Mouse (Mus musculus) thymus, postnatal 25 days (tissue): ENCODE measurements around the gene Epn3.
A peak's percentile ranks its signal among the peaks of the same experiment; 100 is the strongest.

Source experiments
- DNase-seq: peaks from one replicate; pipeline ENCODE4 v3.0.0; 2022

Epn3 gene

DNA sequence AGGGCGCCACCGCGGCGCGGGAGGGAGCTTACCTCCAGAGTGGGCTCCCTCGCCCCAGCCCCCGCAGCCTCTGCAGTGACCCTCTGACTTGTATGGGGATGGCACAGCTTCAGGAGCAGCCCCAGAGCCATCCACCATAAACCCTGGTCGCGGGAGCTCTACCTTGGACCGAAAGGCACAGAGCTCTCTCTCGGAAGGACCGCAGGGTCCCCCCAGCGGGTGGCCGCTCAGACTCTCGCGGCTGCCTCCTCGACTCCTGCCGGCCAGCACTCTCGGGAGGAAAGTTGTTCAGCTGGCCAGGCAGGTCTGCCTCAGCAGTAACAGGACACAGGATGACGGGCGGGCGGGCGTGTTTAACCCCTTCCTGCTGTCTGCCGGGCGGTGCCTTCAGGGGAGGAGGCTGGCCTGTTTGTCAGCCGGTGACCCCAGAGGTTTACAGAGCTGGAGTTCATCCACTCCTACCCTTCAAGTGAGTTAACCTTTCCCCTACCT lies at the start of gene Epn3:
Epn3 (minus strand) TSS at position 314 of the 492 bp plus-strand sequence.
- no peak for DNase-seq

DNA sequence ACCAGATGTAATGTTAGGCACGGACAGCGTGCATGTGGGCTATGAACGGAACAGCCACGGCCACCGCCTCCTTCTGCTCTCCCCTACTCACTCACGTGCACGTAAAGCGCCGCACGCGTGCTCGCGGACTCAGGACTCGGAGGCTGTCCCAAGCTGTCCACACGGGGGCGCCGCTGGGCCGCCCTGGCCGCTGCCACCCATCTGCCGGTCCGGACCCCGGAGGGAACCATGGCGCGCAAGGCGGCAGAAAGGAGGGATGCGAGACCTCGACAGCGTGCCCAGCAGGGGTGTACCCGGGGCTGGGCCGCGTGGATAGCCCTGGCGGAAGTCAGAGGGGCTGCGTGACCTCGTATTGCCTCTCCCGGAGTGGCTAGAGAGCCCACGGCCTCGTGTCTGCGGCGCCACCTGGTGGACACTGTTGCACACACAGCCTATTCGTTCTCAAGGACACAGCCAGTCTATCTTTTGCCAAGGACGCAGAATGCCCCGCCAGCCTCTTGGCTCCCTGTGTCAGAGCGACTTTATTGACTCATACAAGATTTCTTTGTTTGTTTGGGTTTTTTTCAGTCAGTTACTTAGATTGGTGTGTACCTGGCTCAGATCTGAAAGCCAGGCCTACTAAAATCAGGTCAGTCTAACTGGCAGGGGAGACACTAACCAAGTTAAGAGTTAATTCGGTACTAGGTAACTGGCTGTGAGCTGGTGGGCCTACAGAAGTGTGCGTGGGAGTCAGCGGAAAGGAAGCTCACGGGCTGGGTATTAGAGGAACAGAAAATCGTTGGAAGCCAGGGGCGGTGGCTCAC lies 49.3 kb upstream of the Epn3 start, which contains the start of gene Rsad1:
Rsad1 (minus strand) TSS at position 368 of the 803 bp plus-strand sequence.
- peak; percentile 94 for DNase-seq

- peak; percentile 23 for DNase-seq
These were observed 48.4 kb upstream of the Epn3 start for GRCm38 (mm10) chr11:94548041-94548784.

GRCm38 (mm10) chr11:94547271-94547670 lies 47.5 kb upstream of the Epn3 start:
- no peak for DNase-seq

DNA sequence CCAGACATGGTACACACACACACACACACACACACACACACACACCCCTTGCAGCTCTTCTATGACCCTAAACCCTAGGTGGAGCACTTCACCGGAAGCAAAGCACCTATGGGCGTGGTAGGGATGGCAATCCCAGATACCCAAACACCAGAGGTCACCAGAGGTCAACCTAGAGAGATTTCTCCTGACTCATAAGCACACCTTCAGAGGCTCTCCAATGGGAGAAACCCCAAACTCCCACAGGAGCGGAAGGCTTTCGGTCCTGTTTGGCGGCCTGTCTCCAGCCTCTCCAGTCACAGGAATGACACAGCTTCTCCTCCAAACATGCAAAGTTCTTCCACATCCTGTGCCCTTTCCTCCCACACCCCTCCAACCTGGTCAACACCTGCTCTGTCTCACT lies 46.6 kb upstream of the Epn3 start:
- no peak for DNase-seq

DNA sequence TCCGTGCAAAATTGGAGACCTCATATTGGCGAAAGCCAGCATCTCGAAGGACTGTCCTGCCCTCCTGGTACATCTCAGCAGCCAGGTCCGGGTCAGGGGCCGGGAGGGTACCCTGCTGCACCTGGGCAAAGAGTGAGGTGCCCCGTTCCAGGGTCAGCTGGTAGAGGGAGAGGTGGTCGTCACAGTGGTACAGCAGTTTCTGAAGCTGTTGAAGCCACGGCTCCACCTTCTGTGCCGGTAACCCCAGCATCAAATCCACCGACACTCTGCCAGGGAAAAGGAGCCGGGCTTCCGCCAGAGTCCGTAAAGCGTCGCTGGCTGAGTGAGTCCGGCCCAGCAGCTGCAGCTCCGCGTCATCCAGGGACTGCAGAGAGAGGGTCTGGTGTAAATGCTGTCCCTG lies 44.6 kb upstream of the Epn3 start:
- no peak for DNase-seq

DNA sequence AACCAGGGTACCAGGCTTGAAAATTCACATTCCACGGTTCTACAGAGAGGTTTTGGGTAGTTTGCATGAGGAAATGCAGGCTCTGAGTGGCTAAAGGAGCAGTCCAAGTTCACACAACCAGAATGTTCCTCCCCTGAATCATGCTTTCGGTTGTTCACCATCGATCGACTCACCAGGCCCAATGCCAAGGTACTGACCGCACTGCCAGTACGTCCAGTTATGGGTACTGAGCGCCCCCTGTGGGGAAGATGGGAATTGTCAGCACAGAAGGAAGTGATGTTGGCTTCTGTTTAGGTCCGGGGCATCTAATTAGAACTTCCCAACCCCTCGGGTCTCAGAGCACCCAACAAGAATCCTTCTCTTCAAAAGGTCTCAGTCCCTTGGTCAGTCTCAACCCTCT lies 44.2 kb upstream of the Epn3 start:
- DNase-seq: peak; percentile 52

GRCm38 (mm10) chr11:94543344-94543743 lies 43.6 kb upstream of the Epn3 start:
- DNase-seq: no peak

- no peak for DNase-seq
These were observed 42.6 kb upstream of the Epn3 start for GRCm38 (mm10) chr11:94542400-94542799.

DNA sequence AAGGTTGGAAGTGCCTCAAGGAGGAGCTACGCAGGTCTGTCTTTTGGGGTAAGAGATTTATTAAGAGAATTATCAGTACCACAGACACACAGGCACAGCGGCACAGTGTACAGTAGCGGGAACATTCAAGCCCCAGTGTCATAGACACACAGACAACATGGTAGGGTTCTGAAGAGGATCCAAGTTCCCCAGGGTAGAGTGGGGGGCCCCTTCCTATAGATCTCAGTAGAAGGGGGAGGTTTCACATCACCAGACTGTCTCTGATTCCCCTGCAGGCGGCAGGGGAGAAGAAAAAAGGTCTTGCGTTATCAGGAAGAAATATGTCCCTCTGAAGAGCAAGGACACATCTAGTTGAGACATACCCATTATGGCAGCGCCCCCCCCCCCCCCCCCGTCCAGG lies 40.0 kb upstream of the Epn3 start:
- no peak for DNase-seq

DNA sequence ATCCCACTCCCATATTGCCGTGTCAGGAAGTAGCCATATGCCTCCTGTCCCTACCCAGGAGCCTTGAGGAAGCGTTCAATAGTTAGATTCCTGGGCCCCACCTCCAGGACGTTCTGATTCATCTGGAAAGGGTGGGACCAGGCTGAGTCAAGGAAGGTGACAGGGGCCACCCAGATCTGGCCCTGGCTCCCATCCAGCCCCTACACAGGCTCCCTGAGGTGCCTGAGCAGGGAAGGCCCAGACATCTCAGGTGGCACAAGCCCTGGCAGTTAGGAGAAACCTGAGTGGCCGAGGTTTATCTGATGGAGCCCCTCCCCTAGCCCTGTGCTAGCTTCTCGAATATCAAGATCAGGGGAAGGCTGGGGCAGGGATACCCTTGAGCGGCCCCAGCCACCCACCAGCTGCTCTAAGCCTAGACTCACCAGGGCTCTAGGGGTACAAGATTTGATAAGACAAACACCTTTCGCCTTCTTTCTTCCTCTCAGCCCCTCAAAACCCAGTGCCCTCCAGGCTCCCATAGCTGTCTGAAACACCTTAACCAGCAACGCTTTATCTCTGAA lies 39.0 kb upstream of the Epn3 start:
- no peak for DNase-seq

DNA sequence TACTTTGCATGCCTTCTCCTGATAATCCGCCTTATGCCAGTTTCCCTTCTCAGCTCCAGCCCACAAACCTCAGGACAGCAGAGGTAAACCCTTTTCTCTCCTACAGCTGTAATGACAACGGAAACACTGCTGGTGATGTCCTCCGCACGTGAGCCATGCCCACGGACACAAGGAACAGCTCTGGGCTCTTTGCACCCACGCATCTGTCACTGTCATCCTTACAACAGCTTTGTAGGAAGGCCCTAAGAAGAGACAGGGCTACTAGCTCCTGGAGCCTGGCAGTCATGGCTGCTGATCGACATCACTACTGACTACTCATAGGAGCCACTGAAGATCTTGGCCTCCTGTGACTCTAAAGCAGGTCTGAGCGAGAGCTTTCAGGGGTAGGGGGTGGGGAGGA lies 33.4 kb upstream of the Epn3 start:
- DNase-seq: no peak

DNA sequence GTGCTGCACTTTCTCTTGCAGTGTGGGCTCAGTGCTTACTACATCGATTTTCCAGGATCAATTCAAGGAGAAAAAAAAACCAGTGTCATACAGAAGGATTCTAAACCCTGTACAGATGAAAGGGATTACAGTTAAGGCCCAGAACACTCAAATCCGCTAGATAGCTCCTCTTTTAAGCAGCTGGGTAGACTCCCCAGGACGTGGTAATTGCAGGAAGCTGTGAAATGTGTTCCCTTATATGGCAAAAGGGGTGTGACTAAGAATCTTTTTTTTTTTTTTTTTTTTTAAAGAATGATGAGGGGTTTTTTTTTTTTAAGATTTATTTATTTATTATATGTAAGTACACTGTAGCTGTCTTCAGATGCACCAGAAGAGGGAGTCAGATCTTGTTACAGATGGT lies 29.1 kb upstream of the Epn3 start:
- no peak for DNase-seq

GRCm38 (mm10) chr11:94526171-94526879 lies 26.6 kb upstream of the Epn3 start:
- DNase-seq: no peak

- peak; percentile 12 for DNase-seq
These were observed 21.6 kb upstream of the Epn3 start, which contains the start of gene Mycbpap for GRCm38 (mm10) chr11:94521219-94521843. Gene Mycbpap (minus strand): TSS chr11:94521742.

DNA sequence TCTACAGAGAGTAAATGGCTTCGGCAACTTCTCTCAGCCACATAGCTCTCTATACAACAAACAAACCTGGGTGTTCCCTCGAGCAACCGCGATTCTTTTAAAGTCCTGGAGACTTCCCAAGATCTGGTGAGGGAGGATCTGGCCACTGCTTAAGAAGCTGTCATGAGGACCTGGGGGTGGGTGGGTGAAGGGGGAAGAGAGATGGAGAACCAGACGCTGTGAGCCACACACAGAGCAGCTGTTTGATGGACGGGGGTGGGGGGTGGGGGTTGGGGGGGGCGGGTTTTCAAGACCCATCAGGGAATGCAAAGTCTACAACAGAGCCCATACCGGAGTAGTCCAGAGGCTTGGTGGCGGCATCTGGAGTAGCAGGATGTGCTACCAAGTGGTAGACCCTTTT lies 13.7 kb upstream of the Epn3 start:
- no peak for DNase-seq

GRCm38 (mm10) chr11:94508976-94509375 lies 9.2 kb upstream of the Epn3 start:
- DNase-seq: no peak

- no peak for DNase-seq
These were observed 1.7 kb upstream of the Epn3 start for GRCm38 (mm10) chr11:94501482-94501881.

DNA sequence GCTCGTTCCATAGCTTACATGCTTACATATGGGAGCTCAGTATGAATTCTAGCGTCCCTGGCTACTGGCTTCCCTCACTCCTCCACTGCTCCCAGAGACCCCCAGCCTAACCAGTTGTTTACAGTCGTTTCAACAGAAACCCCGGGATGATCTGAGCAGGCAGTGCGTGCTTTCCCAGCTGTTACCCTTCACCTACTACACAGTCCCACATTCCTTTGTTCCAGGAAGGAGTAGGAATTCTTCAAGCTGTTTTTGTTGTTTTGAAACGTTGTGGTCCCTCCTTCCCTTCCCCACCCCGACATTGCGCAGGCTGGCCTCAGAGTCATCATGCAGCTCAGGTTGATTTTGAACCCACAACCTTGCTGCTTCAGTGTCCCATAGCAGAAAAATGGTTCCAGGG lies 588 bp upstream of the Epn3 start:
- DNase-seq: no peak

GRCm38 (mm10) chr11:94499035-94499434 lies 739 bp downstream of the Epn3 start:
- DNase-seq: no peak

- no peak for DNase-seq
These were observed 1.4 kb downstream of the Epn3 start for GRCm38 (mm10) chr11:94498093-94498996.
